Mouse (Mus musculus) G1E (cell line): Measurements from ENCODE around the gene Tpcn2.

ENCODE experiments used
- CTCF ChIP-seq: IDR thresholded peaks from 2 replicates; pipeline ENCODE4 v1.5.1; 2012; ENCODE audit warnings: low read depth, low read length, inconsistent platforms, mixed read lengths
- GATA1 ChIP-seq: IDR thresholded peaks from 2 replicates; pipeline ENCODE4 v1.6.1; 2012; ENCODE audit warnings: borderline replicate concordance, low read length, inconsistent platforms, mixed read lengths
- TAL1 ChIP-seq: conservative IDR thresholded peaks from 2 replicates; pipeline ENCODE4 v1.6.1; 2012; ENCODE audit warnings: low read depth, low read length, inconsistent platforms, mixed read lengths

DNA sequence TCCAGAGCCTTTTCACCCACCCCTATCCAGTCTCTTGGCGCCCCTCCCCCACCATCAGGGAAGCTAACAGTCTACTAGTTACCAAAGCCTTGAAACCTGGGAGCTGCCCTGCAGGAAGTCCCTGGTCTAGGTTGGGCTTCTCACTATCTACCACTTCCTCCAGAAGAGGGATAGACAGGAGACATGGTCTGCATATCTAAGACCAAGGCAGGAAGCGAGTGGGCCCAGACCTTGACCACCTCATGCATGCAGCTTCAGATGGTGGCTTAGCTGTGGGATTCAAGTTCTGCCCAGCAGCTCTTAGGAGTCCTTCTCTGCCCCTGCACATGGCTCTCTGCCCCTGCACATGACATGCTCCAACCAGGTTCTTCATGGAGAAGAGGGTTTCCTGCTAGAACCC, 34.9 kb downstream of the Tpcn2 start:
- TF ChIP-seq GATA1 (no peak), CTCF (no peak), TAL1 (no peak)
